Mouse (Mus musculus): ENCODE data around the gene Pigk.

Pigk gene

GRCm38 (mm10) chr3:152856095-152856494 lies 142.2 kb downstream of the Pigk start:
- no peak for DNase-seq

GRCm38 (mm10) chr3:152861450-152861849 lies 147.6 kb downstream of the Pigk start:
- no peak for DNase-seq

GRCm38 (mm10) chr3:152861978-152862377 lies 148.1 kb downstream of the Pigk start:
- no peak for DNase-seq

GRCm38 (mm10) chr3:152866035-152866965 lies 152.4 kb downstream of the Pigk start:
- no peak for DNase-seq

GRCm38 (mm10) chr3:152867654-152868525 lies 154.0 kb downstream of the Pigk start:
- DNase-seq: no peak

- DNase-seq: no peak
Observed at GRCm38 (mm10) chr3:152872054-152872453, 158.2 kb downstream of the Pigk start.

- DNase-seq: no peak
Observed at GRCm38 (mm10) chr3:152872596-152872995, 158.7 kb downstream of the Pigk start.

- no peak for DNase-seq
Observed at GRCm38 (mm10) chr3:152874431-152875355, 160.8 kb downstream of the Pigk start.

- no peak for DNase-seq
Observed at GRCm38 (mm10) chr3:152875723-152876290, 161.9 kb downstream of the Pigk start.

GRCm38 (mm10) chr3:152880121-152880835 lies 166.4 kb downstream of the Pigk start:
- no peak for DNase-seq

- no peak for DNase-seq
Observed at GRCm38 (mm10) chr3:152881706-152882105, 167.8 kb downstream of the Pigk start.

GRCm38 (mm10) chr3:152883556-152883955 lies 169.7 kb downstream of the Pigk start:
- DNase-seq: no peak

- no peak for DNase-seq
Observed at GRCm38 (mm10) chr3:152886749-152887148, 172.8 kb downstream of the Pigk start.

- DNase-seq: no peak
Observed at GRCm38 (mm10) chr3:152888116-152888515, 174.2 kb downstream of the Pigk start.

GRCm38 (mm10) chr3:152894935-152895334 lies 181.0 kb downstream of the Pigk start:
- DNase-seq: no peak

- DNase-seq: no peak
Observed at GRCm38 (mm10) chr3:152896111-152896510, 182.2 kb downstream of the Pigk start.

GRCm38 (mm10) chr3:152897196-152897595 lies 183.3 kb downstream of the Pigk start:
- no peak for DNase-seq

- DNase-seq: no peak
Observed at GRCm38 (mm10) chr3:152898906-152899305, 185.0 kb downstream of the Pigk start.

GRCm38 (mm10) chr3:152905026-152905425 lies 191.1 kb downstream of the Pigk start:
- DNase-seq: no peak

- DNase-seq: no peak
Observed at GRCm38 (mm10) chr3:152905800-152906199, 191.9 kb downstream of the Pigk start.

GRCm38 (mm10) chr3:152907087-152907486 lies 193.2 kb downstream of the Pigk start:
- no peak for DNase-seq
